Mouse (Mus musculus) G1E (cell line): Measurements from ENCODE around the gene Zfp202. TPM values are rescaled to one million over a fixed set of nuclear protein-coding genes. Genes with fewer than 3 reads are reported as not detected.

Source experiments
- ATAC-seq: 2 replicates; pipeline ENCODE4 v1.8.0; 2016; ENCODE audit warnings: mild to moderate bottlenecking; ENCODE audit not compliant: insufficient number of reproducible peaks, poor library complexity, low FRiP score, severe bottlenecking; ENCODE audit errors: extremely low read depth
- DNase-seq: peaks from one replicate; pipeline ENCODE4 v3.0.0; 2012; ENCODE audit warnings: low spot score
- H3K27me3 ChIP-seq: 2 replicates; pipeline ENCODE4 v1.6.1; 2012; ENCODE audit warnings: mild to moderate bottlenecking, low read length, inconsistent platforms; ENCODE audit not compliant: insufficient read depth
- H3K36me3 ChIP-seq: replicated peaks from 2 replicates; pipeline ENCODE3; 2012; ENCODE audit warnings: mild to moderate bottlenecking, inconsistent platforms
- H3K4me1 ChIP-seq: 2 replicates; pipeline ENCODE4 v1.6.1; 2012; ENCODE audit warnings: low read depth, low read length, inconsistent platforms, mixed read lengths; ENCODE audit not compliant: insufficient read depth
- H3K4me3 ChIP-seq: 2 replicates; pipeline ENCODE4 v1.5.1; 2012; ENCODE audit warnings: low read depth, mild to moderate bottlenecking, inconsistent platforms, low read length, moderate library complexity, mixed read lengths
- H3K9me3 ChIP-seq: replicated peaks from 2 replicates; pipeline ENCODE4 v1.6.1; 2012; ENCODE audit warnings: inconsistent platforms
- CTCF ChIP-seq: IDR thresholded peaks from 2 replicates; pipeline ENCODE4 v1.5.1; 2012; ENCODE audit warnings: low read depth, low read length, inconsistent platforms, mixed read lengths
- GATA1 ChIP-seq: IDR thresholded peaks from 2 replicates; pipeline ENCODE4 v1.6.1; 2012; ENCODE audit warnings: borderline replicate concordance, low read length, inconsistent platforms, mixed read lengths
- GATA2 ChIP-seq: IDR thresholded peaks from 2 replicates; pipeline ENCODE4 v1.6.1; 2012; ENCODE audit warnings: low read depth, low read length, inconsistent platforms, borderline replicate concordance
- POLR2AphosphoS5 ChIP-seq: IDR thresholded peaks from 2 replicates; pipeline ENCODE4 v1.6.1; 2012; ENCODE audit warnings: low read depth, low read length, inconsistent platforms; ENCODE audit not compliant: insufficient replicate concordance
- TAL1 ChIP-seq: conservative IDR thresholded peaks from 2 replicates; pipeline ENCODE4 v1.6.1; 2012; ENCODE audit warnings: low read depth, low read length, inconsistent platforms, mixed read lengths
- polyA plus RNA-seq: library from polyadenylated mRNA; stranded (reverse); fragments of >175 nt; gene quantifications from 2 replicates; pipeline ENCODE4 v1.2.3, GENCODE M21; 2012
- total RNA-seq, 2 experiments: library from RNA; stranded (forward) in 1 of 2; stranded (reverse) in 1 of 2; fragments of 200-1000 nt in 1 of 2; fragments of >200 nt in 1 of 2; fragmentation: Nextera tagmentation in 1 of 2; gene quantifications; 2 replicates each; pipeline ENCODE4 v1.2.3; 2014 to 2017

The Zfp202 gene
- total and polyA plus RNA-seq, 3 experiments: 0.67 to 1.9 (median 1.7) TPM

GRCm38 (mm10) chr9:40235220-40235619, 43.1 kb downstream of the Zfp202 start:
- ATAC-seq (no peak), DNase-seq (no peak)

DNA sequence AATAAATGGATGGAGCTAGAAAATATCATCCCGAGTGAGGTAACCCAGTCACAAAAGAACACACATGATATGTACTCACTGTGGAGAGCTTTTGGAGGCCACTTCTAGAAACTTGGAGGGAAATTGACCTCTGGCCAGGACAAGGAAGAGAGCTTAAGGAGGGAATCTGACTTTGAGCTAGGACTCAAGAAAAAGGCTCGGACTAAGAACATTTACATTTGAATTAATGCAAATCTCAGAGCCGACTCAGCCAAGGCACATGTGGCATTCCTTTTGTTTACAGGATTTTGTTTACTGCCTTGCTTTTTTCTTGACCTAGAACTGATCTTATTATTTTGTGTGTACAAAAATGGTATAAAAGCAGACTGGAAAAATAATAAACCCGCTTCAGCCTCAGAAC, 47.6 kb downstream of the Zfp202 start:
- Histone ChIP-seq H3K4me1 (no peaks in the 10 kb centered on the region), H3K36me3 (no peaks in the 10 kb centered on the region), H3K27me3 (0 out of 2 replicates have a peak, but pooled peaks cover 2% of the 10 kb centered on the region), H3K4me3 (no peak overlapping the region), H3K9me3 (0 out of 2 replicates have a peak, but pooled peaks cover 2% of the 10 kb centered on the region)
- TF ChIP-seq POLR2AphosphoS5 (no peak), GATA2 (no peak), CTCF (no peak), GATA1 (no peak)
- ATAC-seq (no peak), DNase-seq (no peak)

More at GRCm38 (mm10) chr9:40235220-40235619, 43.1 kb downstream of the Zfp202 start:
- Histone ChIP-seq H3K27me3 (no peaks in the 10 kb centered on the region), H3K4me3 (no peak overlapping the region), H3K36me3 (no peaks in the 10 kb centered on the region), H3K4me1 (no peaks in the 10 kb centered on the region), H3K9me3 (no peaks in the 10 kb centered on the region)
- no peak for TF ChIP-seq GATA1
- TF ChIP-seq TAL1: no peak
- no peak for TF ChIP-seq CTCF
- TF ChIP-seq GATA2: no peak
- TF ChIP-seq POLR2AphosphoS5: no peak

DNA sequence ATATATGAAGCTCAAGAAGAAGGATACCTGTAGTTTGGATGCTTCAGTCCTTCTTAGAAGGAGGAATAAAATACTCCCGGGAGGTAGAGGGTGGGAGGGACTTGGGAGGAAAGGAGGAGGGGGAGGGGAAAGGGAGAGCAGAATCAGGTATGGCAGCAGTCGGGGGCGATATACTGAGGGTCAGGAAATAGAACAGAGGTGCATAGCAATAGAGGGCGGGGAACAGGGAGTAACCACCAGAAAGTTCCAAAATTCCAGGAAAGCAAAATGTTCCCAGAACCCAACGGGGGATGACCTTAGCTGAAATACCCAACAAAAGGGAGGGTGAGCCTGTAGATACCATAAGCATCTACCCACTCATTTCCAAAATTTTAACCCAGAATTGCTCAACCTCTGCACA, 48.2 kb downstream of the Zfp202 start:
- H3K4me3 ChIP-seq: no peak overlapping the region
- H3K4me1 ChIP-seq: no peaks in the 10 kb centered on the region
- H3K9me3 ChIP-seq: 0 out of 2 replicates have a peak, but pooled peaks cover 2% of the 10 kb centered on the region
- no peak for TF ChIP-seq GATA2
- TF ChIP-seq POLR2AphosphoS5: no peak
- TF ChIP-seq TAL1: no peak
- TF ChIP-seq CTCF: no peak
- no peak for TF ChIP-seq GATA1
- no peak for DNase-seq
- H3K27me3 ChIP-seq: 0 out of 2 replicates have a peak, but pooled peaks cover 2% of the 10 kb centered on the region
- no peaks in the 10 kb centered on the region for H3K36me3 ChIP-seq
- no peak for ATAC-seq

- no peak overlapping the region for H3K4me3 ChIP-seq
- ATAC-seq (no peak), DNase-seq (no peak)
Measured at GRCm38 (mm10) chr9:40241223-40241801, 49.2 kb downstream of the Zfp202 start.

DNA sequence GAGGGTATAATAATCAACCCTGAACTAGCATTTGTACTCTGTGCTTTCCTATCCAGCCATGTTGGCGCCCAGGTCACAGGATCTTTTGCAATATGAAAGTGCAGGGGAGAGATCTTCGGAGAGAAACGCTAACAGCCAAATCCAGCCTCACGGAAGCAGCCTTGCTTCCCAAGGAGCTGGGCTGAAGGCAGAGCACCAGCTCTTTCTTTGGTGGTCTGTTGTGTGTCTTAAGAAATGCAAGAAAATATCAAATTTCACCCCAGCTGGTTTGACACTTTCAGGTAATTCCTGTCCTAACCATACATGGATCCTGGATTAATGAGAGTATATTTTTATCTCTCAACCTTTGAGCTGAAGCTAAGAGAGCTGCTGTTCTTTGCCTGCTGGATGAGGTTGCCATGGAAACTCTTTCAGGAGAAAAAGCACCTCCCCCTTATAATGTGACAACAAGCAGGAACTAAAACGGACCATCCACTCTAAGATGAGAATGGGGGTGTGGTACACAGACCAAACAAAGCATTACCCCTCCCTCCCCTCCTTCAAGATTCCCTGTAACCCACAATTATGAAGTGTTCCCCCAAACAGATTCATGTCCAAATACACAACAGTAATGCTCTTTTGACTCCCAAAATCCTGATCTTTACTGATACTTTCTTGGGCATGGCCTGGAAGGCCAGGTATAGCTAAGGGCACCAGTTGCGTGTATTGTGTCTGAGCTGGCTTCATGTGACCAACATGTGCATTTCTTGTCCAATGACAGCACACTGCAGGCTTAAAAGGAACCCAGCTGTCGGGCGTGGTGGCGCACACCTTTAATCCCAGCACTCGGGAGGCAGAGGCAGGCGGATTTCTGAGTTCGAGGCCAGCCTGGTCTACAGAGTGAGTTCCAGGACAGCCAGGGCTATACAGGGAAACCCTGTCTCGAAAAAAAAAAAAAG, 50.1 kb downstream of the Zfp202 start:
- H3K36me3 ChIP-seq: no peaks in the 10 kb centered on the region
- TF ChIP-seq GATA1 (no peak), POLR2AphosphoS5 (no peak), CTCF (no peak), TAL1 (no peak), GATA2 (no peak)
- H3K9me3 ChIP-seq: 0 out of 2 replicates have a peak, but pooled peaks cover 2% of the 10 kb centered on the region
- 0 out of 2 replicates have a peak, but pooled peaks cover 2% of the 10 kb centered on the region for H3K27me3 ChIP-seq
- DNase-seq (no peak), ATAC-seq (no peak)
- H3K4me1 ChIP-seq: no peaks in the 10 kb centered on the region
- no peak overlapping the region for H3K4me3 ChIP-seq

More at GRCm38 (mm10) chr9:40241223-40241801, 49.2 kb downstream of the Zfp202 start:
- Histone ChIP-seq H3K27me3 (0 out of 2 replicates have a peak, but pooled peaks cover 2% of the 10 kb centered on the region), H3K4me1 (no peaks in the 10 kb centered on the region), H3K36me3 (no peaks in the 10 kb centered on the region), H3K9me3 (0 out of 2 replicates have a peak, but pooled peaks cover 2% of the 10 kb centered on the region)
- TF ChIP-seq POLR2AphosphoS5 (no peak), GATA1 (no peak), TAL1 (no peak), GATA2 (no peak), CTCF (no peak)

- DNase-seq (no peak), ATAC-seq (no peak)
- 0 out of 2 replicates have a peak, but pooled peaks cover 2% of the 10 kb centered on the region for H3K27me3 ChIP-seq
Measured at GRCm38 (mm10) chr9:40245466-40245865, 53.4 kb downstream of the Zfp202 start.

More at GRCm38 (mm10) chr9:40245466-40245865, 53.4 kb downstream of the Zfp202 start:
- Histone ChIP-seq H3K36me3 (no peaks in the 10 kb centered on the region), H3K4me1 (no peaks in the 10 kb centered on the region), H3K9me3 (0 out of 2 replicates have a peak, but pooled peaks cover 2% of the 10 kb centered on the region), H3K4me3 (no peak overlapping the region)
- TF ChIP-seq GATA1: no peak
- TF ChIP-seq POLR2AphosphoS5: no peak
- TF ChIP-seq GATA2: no peak
- TF ChIP-seq TAL1: no peak
